Mouse (Mus musculus): ENCODE data around the gene Itga11.

DNA sequence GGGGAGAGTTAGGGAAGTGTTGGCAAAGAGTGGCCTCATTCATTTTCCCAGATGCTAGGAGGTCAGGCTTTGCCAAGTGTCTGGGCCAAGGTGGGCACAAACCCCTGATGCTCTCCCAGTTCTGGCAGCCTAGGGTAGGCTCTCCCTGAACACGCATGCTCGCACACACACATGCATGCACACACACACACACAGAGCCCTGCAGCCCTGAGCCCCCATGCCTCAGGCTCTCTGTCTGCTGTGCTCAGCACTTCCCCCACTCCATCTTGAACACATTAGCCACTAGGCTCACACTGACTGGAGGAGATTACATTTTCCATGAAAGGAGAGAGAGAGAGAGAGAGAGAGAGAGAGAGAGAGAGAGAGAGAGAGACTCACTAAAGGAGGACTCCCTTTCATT lies 44.2 kb downstream of the Itga11 start:
- TF ChIP-seq EP300 (IDR thresholded peaks at IDR 0.05; ENCODE audit: insufficient read depth, low read depth, low read length) (no peak), CTCF (IDR thresholded peaks at IDR 0.05; ENCODE audit: low read depth, low read length) (no peak)
